ENCODE assay signal across 9 mouse cellular contexts in the genomic region with DNA sequence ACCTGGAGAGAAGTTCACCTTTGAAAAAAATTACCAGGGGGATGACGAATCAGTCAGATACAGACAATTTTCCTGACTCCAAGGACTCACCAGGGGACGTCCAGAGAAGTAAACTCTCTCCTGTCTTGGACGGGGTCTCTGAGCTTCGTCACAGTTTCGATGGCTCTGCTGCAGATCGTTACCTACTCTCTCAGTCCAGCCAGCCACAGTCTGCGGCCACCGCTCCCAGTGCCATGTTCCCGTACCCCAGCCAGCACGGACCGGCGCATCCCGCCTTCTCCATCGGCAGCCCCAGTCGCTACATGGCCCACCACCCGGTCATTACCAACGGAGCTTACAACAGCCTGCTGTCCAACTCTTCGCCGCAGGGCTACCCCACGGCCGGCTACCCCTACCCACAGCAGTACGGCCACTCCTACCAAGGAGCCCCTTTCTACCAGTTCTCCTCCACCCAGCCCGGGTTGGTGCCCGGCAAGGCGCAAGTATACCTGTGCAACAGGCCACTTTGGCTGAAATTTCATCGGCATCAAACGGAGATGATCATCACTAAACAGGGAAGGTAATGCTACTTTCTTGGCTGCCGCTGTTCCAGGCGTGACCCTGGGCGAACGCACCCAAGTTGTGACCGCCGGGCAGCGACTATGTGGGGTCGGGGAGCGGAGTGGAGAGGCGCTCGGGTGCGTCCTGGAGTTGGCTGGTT. TPM values are rescaled to one million over a fixed set of nuclear protein-coding genes. Genes with fewer than 3 reads are reported as not detected.
DNase-seq lines count a peak whose midpoint lies in the region; ATAC-seq and TF ChIP-seq lines count a peak whose summit lies in the region.
"Had no signal": no experiment of that assay in that cellular context is flagged by ENCODE, and none has a peak within 500 bp of the region (broad histone marks: within the 10 kb centered on the region; RNA-seq: fewer than 3 reads in every experiment).

No protein-coding gene starts in this region.

- intact Hi-C loops in left cerebral cortex, postnatal 4 days (cut with DNase I): loop anchor here (5.0 kb wide), 1 partner anchor 822 kb away; no protein-coding TSS in a partner anchor

- under 1% methylated on average over 39 of the region's 39 CpGs for WGBS in lung, embryonic 16.5 days
- under 1% methylated on average over 39 of the region's 39 CpGs for WGBS in forebrain, embryonic 16.5 days
- 3% methylated on average over 39 of the region's 39 CpGs for WGBS in olfactory bulb, adult 2 months

- peak; percentile 21; the same call in 1 of the 2 replicates for ATAC-seq in lung, embryonic 16.5 days (ENCODE audit: low read depth)
- ATAC-seq in forebrain, embryonic 16.5 days: peak; percentile 15

- no peaks in the 10 kb centered on the region for H3K9me3 ChIP-seq in lung, embryonic 16.5 days (ENCODE audit: control insufficient read depth, low read length)
- H3K9me3 ChIP-seq in forebrain, embryonic 16.5 days (ENCODE audit: control insufficient read depth, low read length): no peaks in the 10 kb centered on the region

- DNase-seq in cerebellum, adult 11-12 months: peak; percentile 15
- no peak for DNase-seq in cerebellum, adult 11 months
- no peak for DNase-seq in lung, postnatal 10 days
- DNase-seq in left cerebral cortex, postnatal 4 days: peak; percentile 24
- DNase-seq in adrenal gland, postnatal 4 days (ENCODE audit: low spot score in 2 of 2): no peak

- no peak overlapping the region for H3K9ac ChIP-seq in lung, embryonic 16.5 days (ENCODE audit: low read length)
- H3K9ac ChIP-seq in forebrain, embryonic 16.5 days (replicated peaks; ENCODE audit: low read depth, low read length): peak overlapping the region; percentile 87

- no peak for TF ChIP-seq POLR2A in olfactory bulb, adult 2 months (IDR thresholded peaks at IDR 0.05; ENCODE audit: insufficient read depth, low read depth, low read length)

- H3K36me3 ChIP-seq in lung, embryonic 16.5 days (ENCODE audit: control insufficient read depth, insufficient read depth, low read length): no peaks in the 10 kb centered on the region
- no peaks in the 10 kb centered on the region for H3K36me3 ChIP-seq in forebrain, embryonic 16.5 days (ENCODE audit: control insufficient read depth, insufficient read depth)

- H3K4me2 ChIP-seq in lung, embryonic 16.5 days (ENCODE audit: low read depth, low read length): no peak overlapping the region
- peak overlapping the region; percentile 51 for H3K4me2 ChIP-seq in forebrain, embryonic 16.5 days (ENCODE audit: low read length)

- peaks cover 50% of the 10 kb centered on the region for H3K27me3 ChIP-seq in lung, embryonic 16.5 days (ENCODE audit: control insufficient read depth, insufficient read depth, low read depth, low read length)
- peaks cover 4% of the 10 kb centered on the region for H3K27me3 ChIP-seq in forebrain, embryonic 16.5 days (replicated peaks; ENCODE audit: control insufficient read depth, insufficient read depth, low read length)

- no peak for TF ChIP-seq CTCF in olfactory bulb, adult 2 months (IDR thresholded peaks at IDR 0.05; ENCODE audit: insufficient read depth, low read depth, low read length)

- 0 out of 2 replicates have a peak overlapping the region, but pooled peaks have one; percentile 14 for H3K4me3 ChIP-seq in lung, embryonic 16.5 days (ENCODE audit: low read length)
- H3K4me3 ChIP-seq in forebrain, embryonic 16.5 days (replicated peaks; ENCODE audit: low read length): peak overlapping the region; percentile 65
- H3K4me3 ChIP-seq in olfactory bulb, adult 2 months (ENCODE audit: insufficient read depth, low read depth, low read length): peak overlapping the region; percentile 30; the same call in 1 of the 2 replicates

- H3K27ac ChIP-seq in lung, embryonic 16.5 days (ENCODE audit: low read length): no peak overlapping the region
- peak overlapping the region; percentile 98 for H3K27ac ChIP-seq in forebrain, embryonic 16.5 days (ENCODE audit: low read length)
- no peak overlapping the region for H3K27ac ChIP-seq in olfactory bulb, adult 2 months (ENCODE audit: insufficient read depth, low read depth, low read length)

- peaks cover 17% of the 10 kb centered on the region for H3K4me1 ChIP-seq in lung, embryonic 16.5 days (replicated peaks; ENCODE audit: control insufficient read depth, insufficient read depth, low read length)
- peaks cover 16% of the 10 kb centered on the region for H3K4me1 ChIP-seq in forebrain, embryonic 16.5 days (replicated peaks; ENCODE audit: control insufficient read depth, insufficient read depth, low read length)
- H3K4me1 ChIP-seq in olfactory bulb, adult 2 months (ENCODE audit: control insufficient read depth, insufficient read depth, low read length): peaks cover 9% of the 10 kb centered on the region

RNA-seq across cellular contexts. Expression of a gene that starts 2.3 kb away (rescaled TPM):
- 0.04 TPM in 1 of 2 replicates, not detected in the other for polyA plus RNA-seq in lung, embryonic 16.5 days (2015; fragmentation: Nextera tagmentation; extraction: Ambion mirVana)
- 42.2 and 49.9 TPM in 2 replicates for polyA plus RNA-seq in forebrain, embryonic 16.5 days (2015; fragmentation: Nextera tagmentation; extraction: Ambion mirVana)
- 100 to 1,000 TPM; 129 to 131 TPM for total RNA-seq in left cerebral cortex, postnatal 4 days (2021)
- polyA plus RNA-seq in olfactory bulb, adult 2 months (2012; ENCODE audit: insufficient read depth, insufficient read length, low replicate concordance, missing spikeins): not detected in 2 replicates
- total RNA-seq in adrenal gland, postnatal 4 days (2021): under 1 TPM; 0.31 to 0.48 TPM
- polyA plus RNA-seq: liver, embryonic 16.5 days had no signal

Comparison
In these comparisons a context has a peak if more than half of its experiments do, and no peak if none do; other contexts are left out.
1. DNase-seq: peak in cerebellum, adult 11-12 months (single experiment) and left cerebral cortex, postnatal 4 days (single experiment); none in cerebellum, adult 11 months (single experiment), lung, postnatal 10 days (single experiment) and adrenal gland, postnatal 4 days (0 of 2).
2. H3K4me3 ChIP-seq: peak in every context shown above with its lines; median percentile 65 in forebrain, embryonic 16.5 days; 30 in olfactory bulb, adult 2 months; 14 in lung, embryonic 16.5 days.
3. RNA of a gene that starts 2.3 kb away (polyA plus RNA-seq): 42.2 to 49.9 TPM in forebrain, embryonic 16.5 days; 0.04 TPM in lung, embryonic 16.5 days and not detected in olfactory bulb, adult 2 months; every median in the first group is over 10 times any median in the second.